Mouse (Mus musculus) ES-E14 (cell line): ENCODE measurements around the gene Pacrg. TPM values are rescaled to one million over a fixed set of nuclear protein-coding genes. Genes with fewer than 3 reads are reported as not detected.
A peak's percentile ranks its signal among the peaks of the same experiment; 100 is the strongest.

Experiments
- DNase-seq: peaks from one replicate; pipeline ENCODE4 v3.0.0-alpha.2; 2013; ENCODE audit warnings: low read depth, low spot score
- H3K27ac ChIP-seq: 2 replicates; pipeline ENCODE4 v1.5.1; 2012; ENCODE audit warnings: low read depth, mild to moderate bottlenecking, low read length, moderate library complexity, mixed read lengths; ENCODE audit not compliant: poor library complexity, insufficient read depth, severe bottlenecking
- H3K36me3 ChIP-seq: 2 replicates; pipeline ENCODE4 v1.6.1; 2012; ENCODE audit warnings: mild to moderate bottlenecking, low read length, moderate library complexity, mixed read lengths; ENCODE audit not compliant: control insufficient read depth, poor library complexity, insufficient read depth, severe bottlenecking
- H3K4me1 ChIP-seq, 2 experiments: fragments of 150-350 bp in 1 of 2; sonication (generic) in 1 of 2; 2 replicates each; pipeline ENCODE4 v1.6.1; 2012; ENCODE audit warnings: low read length in 2 of 2, mild to moderate bottlenecking in 1 of 2, mixed read lengths in 1 of 2; ENCODE audit not compliant: control insufficient read depth in 2 of 2, insufficient read depth in 2 of 2, poor library complexity in 1 of 2
- H3K4me3 ChIP-seq, 2 experiments: fragments of 150-350 bp in 1 of 2; sonication (generic) in 1 of 2; 2 replicates each; pipeline ENCODE4 v1.5.1; 2012; ENCODE audit warnings: low read length in 2 of 2, low read depth in 1 of 2, mild to moderate bottlenecking in 1 of 2, mixed read lengths in 1 of 2; ENCODE audit not compliant: insufficient read depth in 1 of 2, poor library complexity in 1 of 2, severe bottlenecking in 1 of 2
- H3K9ac ChIP-seq: 2 replicates; pipeline ENCODE4 v1.6.1; 2012; ENCODE audit warnings: low read depth, mild to moderate bottlenecking, low read length, mixed read lengths; ENCODE audit not compliant: poor library complexity, insufficient read depth, severe bottlenecking
- H3K9me3 ChIP-seq: fragments of 150-350 bp; sonication (generic); 2 replicates; pipeline ENCODE4 v1.6.1; 2012; ENCODE audit warnings: low read depth, mild to moderate bottlenecking, low read length; ENCODE audit not compliant: control insufficient read depth, insufficient read depth
- CHD2 ChIP-seq: IDR thresholded peaks from 2 replicates; pipeline ENCODE4 v1.6.1; 2014; ENCODE audit warnings: mild to moderate bottlenecking, low read depth, low read length, inconsistent platforms
- HCFC1 ChIP-seq: IDR thresholded peaks from 2 replicates; pipeline ENCODE4 v1.6.1; 2012; ENCODE audit warnings: low read length, inconsistent platforms, borderline replicate concordance; ENCODE audit not compliant: insufficient read depth
- MAFK ChIP-seq: IDR thresholded peaks from 2 replicates; pipeline ENCODE4 v1.6.1; 2014; ENCODE audit warnings: mild to moderate bottlenecking, low read depth, low read length, inconsistent platforms; ENCODE audit not compliant: insufficient read depth
- ZC3H11A ChIP-seq: IDR thresholded peaks from 2 replicates; pipeline ENCODE4 v1.6.1; 2012; ENCODE audit warnings: low read depth, mild to moderate bottlenecking, inconsistent platforms, low read length, borderline replicate concordance
- ZNF384 ChIP-seq: IDR thresholded peaks from 2 replicates; pipeline ENCODE4 v1.6.1; 2012; ENCODE audit warnings: low read depth, low read length, inconsistent platforms
- in situ Hi-C, 2 experiments: fragments of 600-800 bp; cut with MboI; formaldehyde crosslinking; loops; one replicate each; pipeline ENCODE4 v1.15.1; 2025; ENCODE audit warnings: low sequenced_read_pairs in 2 of 2, inconsistent platforms in 1 of 2; ENCODE audit not compliant: unreplicated experiment in 2 of 2
- total RNA-seq: library from RNA; depleted of rRNA; stranded (reverse); fragments of 300-350 nt; gene quantifications from 2 replicates; pipeline ENCODE4 v1.2.3, GENCODE M21; 2012

Pacrg gene
- total RNA-seq, 1 experiment = 0.27 TPM

GRCm38 (mm10) chr17:10583301-10583700 lies 256.8 kb downstream of the Pacrg start:
- Histone ChIP-seq H3K9me3 (no peaks in the 10 kb centered on the region), H3K9ac (no peak overlapping the region), H3K36me3 (no peaks in the 10 kb centered on the region), H3K27ac (no peak overlapping the region), H3K4me1 (no peaks in the 10 kb centered on the region), H3K4me3 (no peak overlapping the region)
- in situ Hi-C loops = no loop called here
- TF ChIP-seq MAFK (no peak), ZNF384 (no peak), CHD2 (no peak), HCFC1 (no peak), ZC3H11A (no peak)
- DNase-seq = no peak

GRCm38 (mm10) chr17:10575306-10575705 lies 264.8 kb downstream of the Pacrg start:
- in situ Hi-C loops = no loop called here
- H3K36me3 ChIP-seq = no peaks in the 10 kb centered on the region
- H3K4me1 ChIP-seq = no peaks in the 10 kb centered on the region
- no peak overlapping the region for H3K27ac ChIP-seq
- no peak for DNase-seq
- H3K4me3 ChIP-seq = no peak overlapping the region
- TF ChIP-seq MAFK = no peak
- no peak for TF ChIP-seq ZNF384
- no peak for TF ChIP-seq HCFC1
- no peak for TF ChIP-seq CHD2
- no peak overlapping the region for H3K9ac ChIP-seq
- H3K9me3 ChIP-seq = no peaks in the 10 kb centered on the region

GRCm38 (mm10) chr17:10572436-10572835 lies 267.7 kb downstream of the Pacrg start:
- in situ Hi-C loops = no loop called here
- Histone ChIP-seq H3K9me3 (no peaks in the 10 kb centered on the region), H3K27ac (no peak overlapping the region), H3K4me3 (no peak overlapping the region), H3K9ac (no peak overlapping the region), H3K36me3 (no peaks in the 10 kb centered on the region), H3K4me1 (peaks cover 0 to 5% of the 10 kb centered on the region in 2 experiments; a peak in 2 of 4 replicates)
- no peak for TF ChIP-seq HCFC1
- DNase-seq = no peak

- H3K4me3 ChIP-seq = no peak overlapping the region
- H3K9me3 ChIP-seq = no peaks in the 10 kb centered on the region
- DNase-seq = no peak
- in situ Hi-C loops = no loop called here
- no peak overlapping the region for H3K9ac ChIP-seq
- TF ChIP-seq HCFC1 (no peak), MAFK (no peak), ZC3H11A (no peak), ZNF384 (no peak), CHD2 (no peak)
- no peaks in the 10 kb centered on the region for H3K36me3 ChIP-seq
- no peak overlapping the region for H3K27ac ChIP-seq
- H3K4me1 ChIP-seq = peaks cover 1 to 10% of the 10 kb centered on the region in 2 experiments; a peak in 3 of 4 replicates
Observed at GRCm38 (mm10) chr17:10569270-10569669, 270.8 kb downstream of the Pacrg start.

- H3K4me1 ChIP-seq = peaks cover 1 to 10% of the 10 kb centered on the region in 2 experiments; a peak in 3 of 4 replicates
- no peaks in the 10 kb centered on the region for H3K36me3 ChIP-seq
- no peak overlapping the region; the same call in 1 of the 2 replicates for H3K27ac ChIP-seq
- no peak overlapping the region for H3K9ac ChIP-seq
- in situ Hi-C loops = no loop called here
- no peak; the same call in 1 of the 2 replicates for TF ChIP-seq CHD2
- TF ChIP-seq HCFC1 = no peak
- no peaks in the 10 kb centered on the region for H3K9me3 ChIP-seq
- peak; percentile 41 for DNase-seq
- H3K4me3 ChIP-seq = no peak overlapping the region
Observed at GRCm38 (mm10) chr17:10567411-10567810, 272.7 kb downstream of the Pacrg start.
